Mouse (Mus musculus) E14TG2a.4 (cell line): ENCODE measurements around the gene Obsl1.
A peak's percentile ranks its signal among the peaks of the same experiment; 100 is the strongest.

Experiments used
- H3K27me3 ChIP-seq: 2 replicates; pipeline ENCODE4 v1.6.1; 2014; ENCODE audit warnings: low read length, control low read depth; ENCODE audit not compliant: insufficient read depth
- H3K36me3 ChIP-seq: 2 replicates; pipeline ENCODE4 v1.6.1; 2014; ENCODE audit warnings: low read length, control low read depth; ENCODE audit not compliant: insufficient read depth
- H3K4me1 ChIP-seq: replicated peaks from 2 replicates; pipeline ENCODE4 v1.6.1; 2014; ENCODE audit warnings: low read depth, low read length, control low read depth
- H3K4me3 ChIP-seq: replicated peaks from 2 replicates; pipeline ENCODE4 v1.5.1; 2014; ENCODE audit warnings: mild to moderate bottlenecking, low read length
- H3K9me3 ChIP-seq: 2 replicates; pipeline ENCODE4 v1.6.1; 2014; ENCODE audit warnings: low read length, control low read depth
- CTCF ChIP-seq: conservative IDR thresholded peaks from 2 replicates; pipeline ENCODE4 v1.5.1; 2014; ENCODE audit warnings: low read length
- NANOG ChIP-seq: IDR thresholded peaks from 2 replicates; pipeline ENCODE4 v1.6.1; 2014; ENCODE audit warnings: borderline replicate concordance, low read length, mixed read lengths
- POU5F1 ChIP-seq: IDR thresholded peaks from 2 replicates; pipeline ENCODE4 v1.6.1; 2014; ENCODE audit warnings: low read length, borderline replicate concordance

The Obsl1 gene

DNA sequence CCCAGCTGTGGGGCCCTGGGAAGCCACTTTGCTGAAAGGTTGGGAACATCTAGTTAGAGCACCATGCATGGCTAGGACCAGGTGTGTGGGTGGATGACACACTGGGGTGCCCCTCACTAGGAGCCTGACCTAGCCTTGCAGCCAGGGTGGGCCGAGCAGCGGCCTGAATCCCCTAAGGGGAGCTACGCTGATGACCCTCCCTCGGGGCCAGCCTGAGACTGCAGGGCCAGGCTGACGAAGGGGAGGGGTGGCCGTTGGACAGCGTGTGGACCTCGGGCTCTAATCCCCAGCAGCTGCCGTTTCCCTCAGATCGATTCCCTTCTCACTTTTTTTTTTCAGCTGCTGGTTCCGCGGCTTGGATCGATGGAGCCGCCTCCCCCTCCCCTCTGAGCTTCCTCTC lies 57.3 kb downstream of the Obsl1 start:
- Histone ChIP-seq H3K27me3 (peaks cover 89% of the 10 kb centered on the region), H3K4me1 (peaks cover 80% of the 10 kb centered on the region), H3K4me3 (no peak overlapping the region), H3K36me3 (no peaks in the 10 kb centered on the region), H3K9me3 (peaks cover 7% of the 10 kb centered on the region; the same call in 1 of the 2 replicates)
- TF ChIP-seq POU5F1 (no peak), CTCF (no peak), NANOG (no peak)

DNA sequence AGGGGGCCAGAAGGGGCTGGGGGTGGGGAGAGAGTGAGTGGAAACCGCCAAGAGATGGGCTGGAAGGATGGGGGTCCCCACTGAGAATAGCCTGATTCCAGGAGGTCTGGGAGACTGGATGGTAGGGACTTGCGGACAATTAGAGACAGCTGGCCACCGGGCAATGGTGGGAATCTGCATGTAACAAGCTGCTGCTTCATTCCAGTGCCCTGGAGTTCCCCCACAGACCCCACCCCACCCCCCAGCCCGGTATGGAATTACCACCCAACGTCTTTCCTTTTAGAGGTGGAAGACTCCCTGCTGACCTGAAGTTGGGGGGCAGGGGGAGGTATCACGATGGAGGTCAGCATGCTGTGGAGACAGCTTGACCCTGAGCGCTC lies 58.2 kb downstream of the Obsl1 start:
- Histone ChIP-seq H3K4me3 (no peak overlapping the region), H3K36me3 (no peaks in the 10 kb centered on the region), H3K4me1 (peaks cover 89% of the 10 kb centered on the region), H3K27me3 (peaks cover 80% of the 10 kb centered on the region), H3K9me3 (peaks cover 7% of the 10 kb centered on the region; the same call in 1 of the 2 replicates)
- TF ChIP-seq POU5F1 (no peak), CTCF (no peak), NANOG (no peak)

DNA sequence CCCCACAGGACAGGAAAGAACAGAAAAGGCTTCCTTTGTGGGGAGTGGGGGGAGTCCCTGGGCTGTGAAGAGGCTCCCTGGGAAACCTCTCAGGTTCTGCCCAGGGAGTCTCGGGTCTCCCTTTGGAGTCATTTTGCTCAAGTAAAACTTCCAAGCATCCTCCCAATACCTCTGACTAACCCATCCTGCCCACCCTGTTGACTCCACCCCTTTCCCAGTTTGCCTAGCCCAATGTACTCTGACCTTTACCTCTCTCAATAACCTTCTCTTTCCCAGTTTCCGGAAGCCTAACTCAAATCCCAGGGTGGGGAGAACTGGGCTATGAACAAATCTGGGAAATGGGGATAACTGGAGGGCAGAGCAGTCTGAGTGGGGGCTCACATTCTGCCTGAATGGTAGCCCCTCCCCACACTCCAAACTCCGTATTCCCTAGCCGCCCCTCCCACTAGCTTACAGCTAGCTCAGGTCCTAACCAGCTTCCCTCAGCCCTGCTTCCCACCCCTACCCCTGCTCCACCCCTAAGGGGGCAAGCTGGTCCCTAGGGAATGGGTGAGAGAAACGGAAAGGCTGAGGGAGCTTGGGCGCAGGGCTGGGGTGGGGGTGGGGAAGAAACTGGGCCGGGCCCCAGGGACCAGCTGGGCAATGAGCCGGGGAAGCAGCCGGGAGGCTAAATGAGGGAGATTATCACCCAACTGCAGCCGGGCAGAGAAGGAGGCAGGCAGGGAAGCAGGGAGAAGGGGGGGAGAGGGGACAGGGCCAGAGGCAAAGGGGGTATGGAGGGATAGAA lies 58.8 kb downstream of the Obsl1 start:
- H3K27me3 ChIP-seq: peaks cover 74% of the 10 kb centered on the region
- peaks cover 89% of the 10 kb centered on the region for H3K4me1 ChIP-seq
- peak overlapping the region; percentile 45 for H3K4me3 ChIP-seq
- peaks cover 4% of the 10 kb centered on the region; the same call in 1 of the 2 replicates for H3K36me3 ChIP-seq
- no peak for TF ChIP-seq NANOG
- no peak for TF ChIP-seq POU5F1
- TF ChIP-seq CTCF: no peak
- peaks cover 7% of the 10 kb centered on the region; the same call in 1 of the 2 replicates for H3K9me3 ChIP-seq

DNA sequence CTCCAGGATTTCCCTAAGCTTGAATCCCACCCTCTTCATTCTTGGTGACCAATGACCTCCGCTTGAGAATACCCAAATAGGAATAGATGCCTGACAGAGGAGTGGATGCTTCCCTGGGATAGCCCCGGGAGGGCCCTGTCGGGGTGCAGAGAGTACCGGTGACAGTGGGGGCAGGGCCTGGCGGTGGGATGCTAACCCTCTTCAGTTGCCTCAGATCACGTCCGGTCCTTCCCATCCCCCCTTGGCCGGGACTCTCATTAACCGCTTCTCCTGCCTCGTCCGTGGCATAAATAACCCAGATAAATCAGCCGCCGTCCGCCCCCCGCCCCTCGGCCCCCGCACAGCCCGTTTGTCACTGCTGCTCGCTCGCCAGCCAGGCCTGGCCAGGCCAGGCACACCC lies 59.6 kb downstream of the Obsl1 start:
- Histone ChIP-seq H3K9me3 (peaks cover 7% of the 10 kb centered on the region; the same call in 1 of the 2 replicates), H3K27me3 (peaks cover 66% of the 10 kb centered on the region), H3K4me3 (peak overlapping the region; percentile 45), H3K36me3 (peaks cover 11% of the 10 kb centered on the region), H3K4me1 (peaks cover 95% of the 10 kb centered on the region)
- no peak for TF ChIP-seq CTCF
- TF ChIP-seq POU5F1: no peak
- no peak for TF ChIP-seq NANOG

DNA sequence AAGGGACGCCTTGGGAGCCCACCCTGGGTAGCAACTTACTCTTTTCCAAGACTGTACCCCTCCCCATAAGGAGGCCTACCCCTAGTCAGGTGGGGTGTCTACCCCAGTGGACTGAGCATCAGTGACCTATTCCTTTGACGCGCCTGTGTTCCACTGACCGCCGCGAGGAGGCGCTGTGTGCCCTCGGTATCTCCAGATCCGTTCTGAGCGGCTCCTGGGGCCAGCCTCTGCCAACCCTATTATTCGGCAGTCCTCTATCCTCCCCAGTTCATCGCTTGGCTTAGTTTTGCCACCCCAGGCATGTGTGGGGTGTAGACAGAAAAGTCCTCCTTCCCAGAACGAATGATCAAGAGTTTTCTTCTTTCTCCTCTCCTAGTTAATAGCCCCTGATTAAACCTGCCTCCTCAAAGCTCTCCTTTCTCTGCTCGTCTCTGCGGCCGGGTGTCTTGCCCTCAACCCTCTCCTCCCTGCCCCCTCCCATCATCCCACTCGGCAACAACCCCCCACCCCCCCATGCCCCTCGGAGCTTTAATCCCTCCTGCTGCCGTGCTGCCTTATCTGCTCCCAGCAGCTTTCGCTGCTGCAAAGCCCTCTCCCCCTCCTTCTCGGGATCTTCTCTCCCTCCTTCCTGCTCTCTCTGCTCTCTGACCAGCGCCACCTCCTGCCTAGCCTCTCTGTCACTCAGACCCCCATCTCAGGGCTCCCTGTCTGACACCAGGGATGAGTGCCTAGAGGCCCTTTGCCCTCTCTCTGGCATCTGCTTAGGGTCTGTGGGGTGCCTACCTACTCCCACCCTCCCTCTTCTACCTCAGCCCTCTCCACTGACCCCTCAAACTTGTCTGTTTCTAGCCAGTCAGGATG lies 60.3 kb downstream of the Obsl1 start:
- Histone ChIP-seq H3K4me3 (peak overlapping the region; percentile 45), H3K4me1 (peaks cover 98% of the 10 kb centered on the region), H3K9me3 (peaks cover 7% of the 10 kb centered on the region; the same call in 1 of the 2 replicates), H3K27me3 (peaks cover 59% of the 10 kb centered on the region), H3K36me3 (peaks cover 11% of the 10 kb centered on the region)
- peak; percentile 88 for TF ChIP-seq CTCF
- no peak for TF ChIP-seq NANOG
- no peak for TF ChIP-seq POU5F1

DNA sequence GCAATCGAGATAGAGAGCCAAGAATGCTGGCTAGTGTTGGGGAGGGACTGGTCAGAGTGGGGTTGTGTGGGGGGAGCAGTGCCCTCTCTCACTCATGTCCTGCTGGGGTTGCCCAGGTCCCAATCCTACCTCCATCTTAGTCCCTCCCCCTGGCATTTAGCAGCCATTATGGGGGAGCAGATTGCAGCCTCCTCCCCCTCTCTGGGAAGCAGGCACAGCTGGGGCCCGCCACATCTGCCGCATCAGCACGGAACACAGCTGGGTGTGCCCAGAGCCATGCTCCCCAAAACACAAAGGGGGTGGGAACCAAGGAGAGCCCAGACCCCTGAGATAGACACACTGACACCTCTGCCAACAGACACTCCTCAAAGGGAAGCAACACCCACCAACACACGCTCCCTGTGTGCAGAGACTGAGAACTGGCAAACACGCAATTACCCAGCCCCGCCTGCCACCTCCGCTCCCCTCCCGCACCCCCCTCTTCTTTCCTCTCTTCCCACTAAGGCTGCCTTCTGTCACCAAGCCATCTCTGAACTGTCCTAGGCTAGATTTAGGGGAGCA lies 61.0 kb downstream of the Obsl1 start:
- Histone ChIP-seq H3K36me3 (peaks cover 16% of the 10 kb centered on the region), H3K27me3 (peaks cover 52% of the 10 kb centered on the region), H3K9me3 (peaks cover 7% of the 10 kb centered on the region; the same call in 1 of the 2 replicates), H3K4me3 (0 out of 2 replicates have a peak overlapping the region, but pooled peaks have one; percentile 13), H3K4me1 (peaks cover 97% of the 10 kb centered on the region)
- TF ChIP-seq NANOG (no peak), CTCF (no peak)

DNA sequence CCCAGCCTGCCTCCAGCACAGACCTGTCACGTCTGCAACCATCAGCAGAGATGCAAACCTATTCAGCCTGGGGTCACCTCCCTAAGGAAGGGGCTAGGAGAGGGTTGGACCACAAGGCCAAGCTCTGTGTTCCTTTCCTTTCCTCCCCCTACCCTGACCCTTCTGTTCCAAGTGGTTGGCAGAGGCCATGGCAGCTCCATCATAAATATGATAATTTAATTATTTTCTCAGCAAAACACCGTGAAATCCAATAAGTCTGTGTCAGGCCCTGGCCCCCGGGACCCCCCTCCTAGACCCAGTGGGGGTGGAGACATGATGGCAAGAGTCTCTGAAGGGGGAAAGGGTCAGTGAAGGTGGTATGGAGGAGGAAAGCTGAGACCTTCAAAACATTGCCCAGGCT lies 62.0 kb downstream of the Obsl1 start:
- TF ChIP-seq NANOG: no peak
- TF ChIP-seq CTCF: no peak
- no peak for TF ChIP-seq POU5F1
- Histone ChIP-seq H3K4me3 (no peak overlapping the region), H3K4me1 (peaks cover 91% of the 10 kb centered on the region), H3K27me3 (peaks cover 42% of the 10 kb centered on the region), H3K9me3 (no peaks in the 10 kb centered on the region), H3K36me3 (peaks cover 25% of the 10 kb centered on the region)
